Mouse (Mus musculus) liver, embryonic 16.5 days (tissue): Measurements from ENCODE around the gene Parp6. TPM values are rescaled to one million over a fixed set of nuclear protein-coding genes. Genes with fewer than 3 reads are reported as not detected.

Source experiments
- ATAC-seq: fragments of 200-750 bp; cut with Nextera tagmentation; 2 replicates; pipeline ENCODE4 v1.8.0; 2017; ENCODE audit warnings: low read depth, mild to moderate bottlenecking, moderate number of reproducible peaks, moderate library complexity
- H3K27ac ChIP-seq: fragments of 300-500 bp; sonication (generic); 2 replicates; pipeline ENCODE4 v1.5.1; 2014; ENCODE audit warnings: mild to moderate bottlenecking, low read length
- H3K27me3 ChIP-seq: fragments of 300-500 bp; sonication (generic); 2 replicates; pipeline ENCODE4 v1.6.1; 2014; ENCODE audit warnings: low read depth, low read length, mixed read lengths; ENCODE audit not compliant: control insufficient read depth, insufficient read depth
- H3K36me3 ChIP-seq: fragments of 300-500 bp; sonication (generic); 2 replicates; pipeline ENCODE4 v1.6.1; 2014; ENCODE audit warnings: mild to moderate bottlenecking; ENCODE audit not compliant: control insufficient read depth, insufficient read depth
- H3K4me1 ChIP-seq: fragments of 300-500 bp; sonication (generic); 2 replicates; pipeline ENCODE4 v1.6.1; 2014; ENCODE audit warnings: low read depth, low read length, mixed read lengths; ENCODE audit not compliant: control insufficient read depth
- H3K4me2 ChIP-seq: fragments of 300-500 bp; sonication (generic); 2 replicates; pipeline ENCODE4 v1.6.1; 2014; ENCODE audit warnings: low read depth, low read length, mixed read lengths
- H3K4me3 ChIP-seq: fragments of 300-500 bp; sonication (generic); 2 replicates; pipeline ENCODE4 v1.5.1; 2014; ENCODE audit warnings: low read depth, mild to moderate bottlenecking, low read length
- H3K9ac ChIP-seq: fragments of 300-500 bp; sonication (generic); 2 replicates; pipeline ENCODE4 v1.6.1; 2014; ENCODE audit warnings: low read depth, low read length
- H3K9me3 ChIP-seq: fragments of 300-500 bp; sonication (generic); replicated peaks from 2 replicates; pipeline ENCODE4 v1.6.1; 2016; ENCODE audit warnings: low read length; ENCODE audit not compliant: control insufficient read depth
- WGBS: fragments of 180-500 bp; shearing (Covaris S2); extraction: QIAGEN DNeasy Blood & Tissue Kit; methylation state at CpG from one replicate; pipeline ENCODE4 v1.1.7; 2014; ENCODE audit not compliant: insufficient replicate concordance; 5-methylcytosine and 5-hydroxymethylcytosine counted together
- polyA plus RNA-seq: library from polyadenylated mRNA; unstranded; fragments of >200 nt; fragmentation: Nextera tagmentation; extraction: Ambion mirVana; gene quantifications from 2 replicates; pipeline ENCODE4 v1.2.1, GENCODE M21; 2015

Gene Parp6
- polyA plus RNA-seq, 1 experiment from 2014 or later, result 4.3 TPM

DNA sequence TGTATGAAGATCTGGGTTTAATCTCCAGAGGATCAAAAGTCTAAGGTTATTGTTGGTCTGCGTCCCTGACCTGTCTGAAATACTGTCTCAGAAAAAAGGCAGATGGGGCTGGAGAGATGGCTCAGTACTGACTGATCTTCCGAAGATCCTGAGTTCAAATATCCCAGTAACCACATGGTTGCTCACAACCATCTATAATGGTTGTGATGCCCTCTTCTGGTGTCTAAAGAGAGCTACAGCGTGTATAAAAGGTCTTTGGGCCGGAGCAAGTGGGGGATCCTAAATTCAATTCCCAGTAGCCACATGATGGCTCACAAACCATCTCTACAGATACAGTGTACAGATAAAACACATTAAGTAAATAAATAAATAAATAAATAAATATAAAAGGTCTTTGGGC lies 52.1 kb downstream of the Parp6 start:
- Histone ChIP-seq H3K9me3 (no peaks in the 10 kb centered on the region), H3K9ac (no peak overlapping the region), H3K27me3 (peaks cover 37% of the 10 kb centered on the region), H3K4me2 (no peak overlapping the region), H3K4me1 (peaks cover 2% of the 10 kb centered on the region), H3K36me3 (no peaks in the 10 kb centered on the region), H3K4me3 (no peak overlapping the region), H3K27ac (no peak overlapping the region)
- ATAC-seq, result no peak
- WGBS, result 74% methylated on average over 4 of the region's 4 CpGs

DNA sequence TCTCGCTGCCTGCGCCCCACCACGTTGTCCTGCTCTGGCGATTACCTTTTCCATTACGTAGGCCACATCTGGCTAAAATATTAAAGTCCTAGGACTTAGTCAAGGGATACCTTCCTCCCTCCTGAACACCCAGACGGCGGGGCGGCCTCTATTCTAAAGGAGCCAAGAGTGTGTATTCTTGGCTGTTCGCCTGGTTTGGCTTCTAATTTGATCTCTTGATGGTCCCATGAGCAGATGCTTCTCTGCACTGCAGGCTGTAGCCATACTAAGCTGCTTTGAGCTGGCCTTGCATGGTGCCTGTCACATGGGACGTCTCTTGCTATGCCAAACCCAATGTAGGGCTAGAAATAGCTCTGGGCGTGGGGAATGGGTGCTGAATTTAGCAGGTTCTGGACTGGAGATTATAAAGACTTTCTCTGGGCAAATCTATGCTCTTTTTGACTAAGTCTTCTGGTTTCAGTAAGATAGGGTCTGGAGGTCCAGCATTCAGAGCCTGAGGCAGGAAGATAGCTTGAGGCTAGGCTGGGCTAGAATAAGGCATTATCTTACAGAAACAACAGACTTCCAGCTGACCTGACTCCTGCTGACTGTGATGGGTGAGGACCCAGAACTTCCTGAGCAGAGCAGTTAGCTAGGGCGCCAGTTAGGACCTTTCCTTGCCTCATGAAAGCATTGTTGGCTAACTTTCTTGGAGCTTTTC lies 55.3 kb downstream of the Parp6 start:
- no peaks in the 10 kb centered on the region for H3K36me3 ChIP-seq
- peaks cover 39% of the 10 kb centered on the region for H3K27me3 ChIP-seq
- H3K4me3 ChIP-seq, result no peak overlapping the region
- ATAC-seq, result peak; percentile 76
- no peak overlapping the region for H3K4me2 ChIP-seq
- no peak overlapping the region for H3K9ac ChIP-seq
- peaks cover 2% of the 10 kb centered on the region for H3K4me1 ChIP-seq
- WGBS, result 62% methylated on average over 12 of the region's 12 CpGs
- no peak overlapping the region for H3K27ac ChIP-seq
- H3K9me3 ChIP-seq, result no peaks in the 10 kb centered on the region

DNA sequence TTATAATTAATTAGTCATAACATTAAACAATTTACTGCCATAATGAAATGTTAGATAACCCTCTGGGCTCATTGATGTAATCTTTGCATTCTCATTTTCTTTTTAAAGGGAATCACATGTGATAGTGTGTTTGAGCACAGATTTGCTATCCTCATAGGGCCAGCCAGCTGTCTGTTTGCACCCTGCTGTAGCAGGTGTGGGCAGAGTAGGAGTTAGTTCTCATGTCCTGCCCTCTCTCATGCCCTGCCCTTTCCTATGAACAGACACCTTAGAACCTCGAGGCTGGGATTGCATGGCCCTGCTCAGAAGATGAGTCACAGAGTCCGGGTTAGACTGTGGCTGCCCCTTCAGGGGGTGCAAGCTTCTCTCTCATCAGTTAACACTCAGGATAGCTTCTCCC lies 56.3 kb downstream of the Parp6 start:
- no peaks in the 10 kb centered on the region for H3K9me3 ChIP-seq
- ATAC-seq, result no peak
- no peaks in the 10 kb centered on the region for H3K36me3 ChIP-seq
- peaks cover 2% of the 10 kb centered on the region for H3K4me1 ChIP-seq
- no peak overlapping the region for H3K4me2 ChIP-seq
- no peak overlapping the region for H3K4me3 ChIP-seq
- peaks cover 42% of the 10 kb centered on the region for H3K27me3 ChIP-seq
- 54% methylated on average over 2 of the region's 2 CpGs for WGBS
- no peak overlapping the region for H3K27ac ChIP-seq
- no peak overlapping the region for H3K9ac ChIP-seq

DNA sequence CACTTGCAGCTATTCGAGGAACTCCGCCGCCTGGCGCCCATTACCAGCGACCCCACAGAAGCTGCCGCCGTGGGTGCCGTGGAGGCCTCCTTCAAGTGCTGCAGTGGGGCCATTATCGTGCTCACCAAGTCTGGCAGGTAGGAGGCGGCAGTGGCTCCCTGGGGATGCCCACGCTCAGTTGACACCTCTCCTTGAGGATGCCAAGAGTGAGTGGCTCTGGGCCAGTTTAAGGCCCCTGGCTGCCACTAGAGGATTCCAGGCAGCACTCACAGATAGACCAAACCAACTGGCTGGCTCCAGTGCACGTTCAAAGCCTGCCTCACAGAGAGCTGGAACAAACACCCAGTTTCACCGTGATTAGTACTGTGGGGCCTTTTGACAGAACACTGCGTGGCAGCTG lies 58.5 kb downstream of the Parp6 start:
- no peak for ATAC-seq
- peaks cover 10% of the 10 kb centered on the region for H3K4me1 ChIP-seq
- WGBS, result 75% methylated on average over 14 of the region's 14 CpGs
- H3K36me3 ChIP-seq, result no peaks in the 10 kb centered on the region
- H3K9ac ChIP-seq, result no peak overlapping the region
- no peak overlapping the region for H3K27ac ChIP-seq
- H3K4me3 ChIP-seq, result no peak overlapping the region
- H3K4me2 ChIP-seq, result no peak overlapping the region
- no peaks in the 10 kb centered on the region for H3K9me3 ChIP-seq
- peaks cover 47% of the 10 kb centered on the region for H3K27me3 ChIP-seq

DNA sequence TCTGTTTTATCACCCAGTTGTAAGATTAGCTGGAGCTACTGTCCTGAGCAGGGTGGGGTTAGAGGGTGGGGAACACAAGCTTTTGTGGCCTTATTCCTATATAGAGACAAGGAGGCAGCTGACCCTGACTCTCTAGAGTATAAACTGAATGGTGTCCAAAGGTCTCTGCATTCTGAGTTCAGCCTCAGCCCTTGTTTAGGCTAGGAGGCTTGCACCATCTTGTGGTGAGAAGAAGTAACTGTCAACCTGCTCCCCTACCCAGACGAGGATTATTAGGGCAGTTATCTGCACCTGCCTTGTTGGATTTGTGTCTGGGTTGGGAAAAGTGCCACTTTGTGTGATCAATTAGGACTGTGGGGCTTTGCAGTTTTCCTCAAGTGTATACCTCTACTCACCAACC lies 61.2 kb downstream of the Parp6 start:
- H3K9ac ChIP-seq, result no peak overlapping the region
- H3K36me3 ChIP-seq, result no peaks in the 10 kb centered on the region
- H3K27me3 ChIP-seq, result peaks cover 52% of the 10 kb centered on the region
- no peak for ATAC-seq
- WGBS, result 3% methylated on average over 1 of the region's 1 CpGs
- H3K4me1 ChIP-seq, result peaks cover 7% of the 10 kb centered on the region
- no peaks in the 10 kb centered on the region for H3K9me3 ChIP-seq
- H3K27ac ChIP-seq, result no peak overlapping the region
- no peak overlapping the region for H3K4me2 ChIP-seq
- no peak overlapping the region for H3K4me3 ChIP-seq

DNA sequence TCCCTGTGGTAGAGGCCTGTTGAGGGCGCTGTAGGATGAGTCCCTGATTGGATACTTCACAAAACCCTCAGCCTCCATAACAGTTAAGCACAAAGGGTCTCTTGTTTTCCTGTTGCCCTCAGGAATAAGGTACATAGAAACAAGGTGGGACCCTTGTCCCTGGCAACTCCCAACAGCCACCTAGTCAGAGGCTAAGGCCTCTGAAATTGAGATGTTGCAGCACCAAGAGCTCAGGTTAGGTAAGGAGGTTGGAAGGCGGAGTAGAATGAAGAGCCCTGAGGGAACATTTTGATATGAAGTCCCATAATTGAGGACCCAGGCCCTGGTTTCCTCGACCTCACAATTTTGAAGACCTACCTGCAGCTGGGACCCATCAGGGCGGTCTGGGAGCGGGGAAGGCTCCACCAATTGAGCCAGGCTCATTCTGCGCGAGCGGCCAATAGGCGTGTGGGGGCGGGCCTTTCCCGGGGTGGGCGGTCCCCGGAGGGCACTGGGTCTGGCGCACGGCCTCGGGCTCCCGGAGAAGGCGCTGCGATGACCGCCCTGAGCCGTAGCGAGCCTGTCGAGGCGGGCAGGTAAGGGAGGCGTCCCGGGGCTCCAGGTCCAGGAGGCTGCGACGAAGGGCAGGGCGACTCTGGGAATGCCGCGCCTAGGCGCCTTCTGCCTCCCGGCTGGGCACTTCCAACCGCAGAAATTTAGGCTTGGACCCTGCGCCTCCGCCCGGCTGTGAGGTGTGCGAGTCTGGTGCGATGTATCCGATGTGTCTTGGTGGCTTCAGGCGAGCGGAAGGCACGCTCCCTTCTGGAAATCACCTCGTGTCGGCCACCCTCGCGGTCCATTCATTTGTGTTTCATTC lies 62.8 kb downstream of the Parp6 start, which contains the start of gene Gramd2:
Gene Gramd2 (plus strand): TSS at position 467 of the 856 bp plus-strand sequence.
- H3K4me3 ChIP-seq, result peak within 1 kb of the TSS; percentile 41
- no peak within 1 kb of the TSS for H3K9ac ChIP-seq
- ATAC-seq, result peak; percentile 85
- 4% methylated on average over 45 of the region's 47 CpGs for WGBS
- no peak within 1 kb of the TSS for H3K27ac ChIP-seq
- peak within 1 kb of the TSS; percentile 65 for H3K4me2 ChIP-seq
- H3K9me3 ChIP-seq, result no peaks in the 10 kb centered on the region
- peaks cover 7% of the 10 kb centered on the region for H3K4me1 ChIP-seq
- H3K27me3 ChIP-seq, result peaks cover 55% of the 10 kb centered on the region
- H3K36me3 ChIP-seq, result no peaks in the 10 kb centered on the region

DNA sequence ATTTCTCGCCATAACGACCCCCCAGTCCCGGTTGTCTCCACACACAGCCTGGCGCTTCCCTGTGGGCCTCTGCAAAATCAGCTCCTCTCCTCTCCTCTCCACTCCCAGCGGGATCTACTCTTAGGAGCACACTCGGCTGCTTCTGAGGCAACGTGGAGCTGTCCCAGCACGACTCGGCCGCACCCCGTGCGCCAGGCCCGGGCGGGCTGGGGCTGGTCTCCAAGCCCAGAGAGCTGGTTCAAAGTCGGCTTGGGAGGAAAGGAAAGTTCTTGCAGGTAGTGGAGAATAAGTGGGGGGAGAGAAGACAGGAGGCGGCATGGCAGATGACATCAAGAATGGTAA lies 63.4 kb downstream of the Parp6 start:
- peak overlapping the region; percentile 41 for H3K4me3 ChIP-seq
- no peaks in the 10 kb centered on the region for H3K36me3 ChIP-seq
- no peak overlapping the region for H3K27ac ChIP-seq
- H3K4me1 ChIP-seq, result peaks cover 7% of the 10 kb centered on the region
- peaks cover 54% of the 10 kb centered on the region for H3K27me3 ChIP-seq
- no peak overlapping the region for H3K9ac ChIP-seq
- 0 out of 2 replicates have a peak, but pooled peaks have one; percentile 14 for ATAC-seq
- peak overlapping the region; percentile 65 for H3K4me2 ChIP-seq
- 27% methylated on average over 16 of the region's 16 CpGs for WGBS
- no peaks in the 10 kb centered on the region for H3K9me3 ChIP-seq

DNA sequence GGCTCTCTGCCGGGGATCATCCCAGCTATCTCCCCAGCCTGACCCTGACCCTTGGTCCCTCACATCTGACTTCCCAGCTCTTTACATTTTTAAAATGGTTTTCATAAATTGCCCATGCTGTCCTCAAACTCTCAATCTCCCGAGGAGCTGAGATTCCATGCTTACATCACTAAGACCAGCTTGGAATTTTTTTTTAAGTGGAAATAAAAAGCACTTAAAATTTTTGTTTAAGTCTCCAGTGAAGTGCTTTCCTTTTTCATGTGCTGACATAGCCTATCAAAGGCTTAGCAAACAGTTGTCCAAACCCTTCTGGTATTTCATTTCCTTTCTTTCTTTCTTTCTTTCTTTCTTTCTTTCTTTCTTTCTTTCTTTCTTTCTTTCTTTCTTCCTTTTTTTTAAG lies 66.9 kb downstream of the Parp6 start:
- H3K36me3 ChIP-seq, result no peaks in the 10 kb centered on the region
- peaks cover 55% of the 10 kb centered on the region for H3K27me3 ChIP-seq
- no peak overlapping the region for H3K4me2 ChIP-seq
- H3K4me3 ChIP-seq, result no peak overlapping the region
- no peaks in the 10 kb centered on the region for H3K9me3 ChIP-seq
- H3K4me1 ChIP-seq, result peaks cover 7% of the 10 kb centered on the region
- H3K9ac ChIP-seq, result no peak overlapping the region
- WGBS, result 43% methylated on average over 2 of the region's 2 CpGs
- no peak for ATAC-seq
- no peak overlapping the region for H3K27ac ChIP-seq

DNA sequence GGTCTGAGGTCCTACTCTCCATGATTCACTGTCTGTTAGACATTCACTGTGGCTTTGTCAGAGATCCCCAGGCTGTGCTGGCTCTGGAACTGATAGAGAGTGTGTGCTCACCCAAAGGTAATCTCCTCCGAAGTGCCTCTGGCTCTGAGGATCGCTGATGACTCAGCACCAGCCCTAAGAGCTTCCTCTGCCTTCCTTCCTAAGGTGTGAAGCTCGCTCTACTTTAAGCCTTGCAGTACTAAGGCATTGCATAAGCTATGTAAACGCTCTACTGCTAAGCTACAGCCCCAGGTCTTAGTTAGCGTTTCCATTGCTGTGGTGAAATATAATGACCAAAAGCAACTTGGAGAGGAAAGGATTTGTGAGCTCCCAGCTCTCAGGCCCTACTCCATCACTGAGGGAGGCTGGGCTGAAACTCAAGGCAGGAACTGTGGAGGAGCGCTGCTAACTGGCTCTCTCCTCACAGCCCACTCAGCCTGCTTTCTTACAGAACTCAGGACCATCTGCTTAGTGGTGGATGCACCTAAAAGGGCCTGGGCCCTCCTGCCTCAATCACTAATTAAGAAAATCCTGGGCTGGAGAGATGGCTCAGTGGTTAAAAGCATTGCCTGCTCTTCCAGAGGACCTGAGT lies 70.4 kb downstream of the Parp6 start:
- H3K9ac ChIP-seq, result no peak overlapping the region
- no peak overlapping the region for H3K27ac ChIP-seq
- H3K9me3 ChIP-seq, result no peaks in the 10 kb centered on the region
- ATAC-seq, result no peak
- H3K36me3 ChIP-seq, result no peaks in the 10 kb centered on the region
- H3K4me1 ChIP-seq, result no peaks in the 10 kb centered on the region
- H3K4me3 ChIP-seq, result no peak overlapping the region
- WGBS, result 17% methylated on average over 6 of the region's 6 CpGs
- H3K4me2 ChIP-seq, result no peak overlapping the region
- H3K27me3 ChIP-seq, result peaks cover 27% of the 10 kb centered on the region
